Mouse (Mus musculus) ovary, postnatal 36 days (tissue): ENCODE measurements around the gene Cdh4.

Source experiments
- DNase-seq: peaks from one replicate; pipeline ENCODE4 v3.0.0; 2022; ENCODE audit warnings: low spot score, mixed read lengths

Gene Cdh4

DNA sequence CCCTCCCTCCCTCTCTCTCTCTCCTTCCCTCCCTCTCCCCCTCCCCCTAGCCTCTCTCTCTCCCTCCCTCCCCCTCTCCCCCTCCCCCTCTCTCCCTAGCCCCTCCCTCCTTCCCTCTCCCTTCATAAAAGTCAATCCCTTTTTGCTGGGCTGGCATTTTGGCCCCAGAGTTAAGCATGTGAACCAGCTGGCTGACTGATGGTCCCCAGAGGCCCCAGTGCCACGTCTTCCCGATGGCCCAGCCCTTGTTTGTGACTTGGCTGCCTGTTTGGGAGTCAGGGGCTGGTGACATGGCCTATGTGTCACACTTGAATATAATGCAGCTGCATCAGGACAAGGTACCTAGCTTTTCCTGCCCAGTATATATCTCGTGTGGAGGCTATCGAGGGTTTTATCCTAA is 96.3 kb downstream of the Cdh4 start:
- DNase-seq: no peak

DNA sequence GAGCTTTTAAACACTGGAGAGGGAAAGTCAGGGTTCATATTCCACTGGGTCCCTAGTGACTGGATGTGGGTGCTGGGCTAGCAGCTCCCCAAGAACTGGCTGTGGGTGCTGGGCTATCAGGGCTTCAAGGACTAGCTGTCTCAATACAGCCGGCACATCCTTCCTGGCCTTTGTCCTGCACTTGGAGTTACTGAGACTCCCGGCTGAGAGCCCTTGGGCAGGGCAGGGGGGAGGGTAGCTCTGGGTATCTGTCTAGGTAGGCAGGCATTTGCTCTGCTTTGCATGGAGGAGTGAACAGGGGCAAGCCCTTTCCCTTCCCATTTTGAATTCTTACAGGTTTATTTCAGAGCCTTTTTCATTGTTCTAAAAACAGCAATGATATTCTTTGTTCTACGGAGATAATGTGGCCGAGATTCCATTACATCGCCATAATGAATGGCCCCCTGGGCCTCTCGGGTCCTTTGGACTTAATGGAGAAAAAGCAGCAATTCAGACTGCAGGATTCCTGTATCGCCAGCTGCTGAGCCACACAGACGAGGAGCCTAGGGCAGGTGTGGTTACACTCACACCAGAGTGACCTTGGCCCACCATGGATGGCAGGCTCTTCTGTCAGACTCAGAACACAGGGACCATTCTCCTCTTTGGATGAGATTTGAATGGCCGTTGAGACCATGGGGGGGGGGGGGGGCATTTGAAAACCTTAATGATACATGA is 97.5 kb downstream of the Cdh4 start:
- no peak for DNase-seq

GRCm38 (mm10) chr2:179541096-179541495 is 98.9 kb downstream of the Cdh4 start:
- no peak for DNase-seq

DNA sequence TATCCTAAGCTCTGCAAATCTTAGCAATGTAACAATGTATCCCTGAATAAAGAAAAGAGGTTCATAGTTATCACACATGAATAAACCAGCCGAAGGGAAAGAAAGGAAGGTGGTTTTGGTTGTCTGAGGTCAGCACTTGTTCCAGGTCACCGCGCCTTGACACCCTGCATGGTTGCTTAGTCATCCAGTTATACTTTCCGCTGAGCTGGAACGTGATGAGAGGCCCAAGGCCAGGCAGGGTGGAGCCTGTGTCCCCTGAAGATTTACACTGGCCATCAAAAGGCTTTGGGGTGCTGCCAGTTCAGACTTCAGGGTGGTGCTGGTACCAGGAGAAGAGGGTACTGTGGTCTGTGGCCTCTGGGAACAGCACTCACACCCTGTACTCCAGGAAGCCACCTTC is 105.4 kb downstream of the Cdh4 start:
- DNase-seq: no peak

- DNase-seq: no peak
Observed at GRCm38 (mm10) chr2:179555928-179556327, 113.7 kb downstream of the Cdh4 start.

DNA sequence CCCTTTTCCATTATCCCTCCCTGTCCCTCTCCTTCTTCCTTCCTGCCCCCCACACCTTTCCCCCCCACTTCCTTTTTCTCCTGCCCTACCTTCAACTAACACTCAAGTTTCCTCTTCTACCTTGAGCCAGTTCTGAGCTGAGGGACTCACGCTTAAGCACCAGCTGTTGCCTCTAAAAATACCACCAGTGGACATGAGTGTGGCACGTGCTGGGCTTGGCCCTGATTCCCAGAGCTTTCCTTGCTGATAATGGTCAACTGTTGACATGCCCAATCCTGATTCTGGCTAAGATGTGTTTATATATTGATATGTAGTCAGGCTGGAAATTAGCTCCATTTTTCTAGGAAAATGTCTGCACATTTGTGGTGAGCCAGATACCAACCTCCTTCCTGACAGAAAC is 120.1 kb downstream of the Cdh4 start:
- no peak for DNase-seq

- DNase-seq: no peak
Observed at GRCm38 (mm10) chr2:179565611-179566010, 123.4 kb downstream of the Cdh4 start.

GRCm38 (mm10) chr2:179567886-179568285 is 125.7 kb downstream of the Cdh4 start:
- no peak for DNase-seq

DNA sequence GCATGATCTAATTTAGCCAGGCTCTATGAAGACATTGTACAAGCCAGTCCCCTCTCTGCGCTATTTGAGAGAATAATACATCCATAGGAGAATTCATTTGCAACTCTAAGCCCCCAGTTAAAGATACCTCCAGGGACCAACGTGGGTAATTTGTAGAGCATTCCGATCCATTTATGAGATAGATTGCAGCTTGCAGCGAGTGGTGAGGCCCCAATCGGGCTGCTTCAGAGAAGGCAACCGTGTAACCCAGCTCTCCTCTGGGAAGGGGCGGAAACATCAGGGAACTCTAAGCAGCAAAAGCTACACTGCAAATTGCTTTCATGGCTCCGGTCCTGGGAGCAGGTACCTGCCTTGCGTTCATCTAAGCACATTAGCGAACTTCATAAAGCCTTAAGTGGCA is 126.9 kb downstream of the Cdh4 start:
- DNase-seq: no peak

GRCm38 (mm10) chr2:179571175-179571769 is 129.0 kb downstream of the Cdh4 start:
- DNase-seq: no peak

DNA sequence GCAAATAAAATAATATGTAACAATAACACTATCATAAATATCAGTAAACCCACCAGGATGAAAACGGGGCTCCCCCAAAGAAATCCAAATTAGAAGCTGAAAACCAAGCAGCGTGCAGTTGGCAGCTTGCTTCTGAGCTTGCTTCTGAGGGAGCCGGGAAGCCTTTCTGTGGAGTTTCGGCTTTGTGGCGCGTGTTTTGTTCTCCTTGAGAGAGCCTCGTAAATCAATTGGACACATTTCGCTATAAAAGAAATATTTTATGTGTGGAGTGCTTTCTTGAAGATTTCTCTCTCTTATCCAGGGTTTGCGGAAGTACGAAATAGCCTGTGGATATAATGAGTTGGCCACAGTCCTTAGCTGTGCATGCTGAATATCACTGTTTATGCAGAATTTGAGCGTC is 131.1 kb downstream of the Cdh4 start:
- DNase-seq: no peak

DNA sequence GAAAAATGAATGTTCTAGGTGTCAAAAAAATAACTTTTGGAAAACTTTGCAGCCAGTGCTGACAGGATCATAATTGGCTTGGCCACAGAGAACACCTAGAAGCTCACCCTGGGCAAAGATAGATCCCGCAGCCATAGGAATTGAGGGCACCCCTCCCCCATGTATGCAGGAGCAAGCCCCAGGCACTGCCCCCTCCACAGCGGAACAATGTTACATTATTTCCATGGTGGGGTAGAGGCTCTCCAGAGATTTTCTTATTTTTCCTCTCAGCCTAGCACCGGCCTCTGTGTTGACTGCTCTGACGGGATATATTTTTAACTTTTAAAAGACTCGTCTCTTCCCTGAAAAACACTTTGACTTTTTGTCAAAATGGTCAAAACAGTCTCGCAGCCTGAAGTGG is 131.6 kb downstream of the Cdh4 start:
- DNase-seq: no peak

GRCm38 (mm10) chr2:179575585-179575984 is 133.4 kb downstream of the Cdh4 start:
- DNase-seq: no peak

GRCm38 (mm10) chr2:179576221-179576620 is 134.0 kb downstream of the Cdh4 start:
- no peak for DNase-seq

GRCm38 (mm10) chr2:179578329-179578728 is 136.1 kb downstream of the Cdh4 start:
- no peak for DNase-seq

DNA sequence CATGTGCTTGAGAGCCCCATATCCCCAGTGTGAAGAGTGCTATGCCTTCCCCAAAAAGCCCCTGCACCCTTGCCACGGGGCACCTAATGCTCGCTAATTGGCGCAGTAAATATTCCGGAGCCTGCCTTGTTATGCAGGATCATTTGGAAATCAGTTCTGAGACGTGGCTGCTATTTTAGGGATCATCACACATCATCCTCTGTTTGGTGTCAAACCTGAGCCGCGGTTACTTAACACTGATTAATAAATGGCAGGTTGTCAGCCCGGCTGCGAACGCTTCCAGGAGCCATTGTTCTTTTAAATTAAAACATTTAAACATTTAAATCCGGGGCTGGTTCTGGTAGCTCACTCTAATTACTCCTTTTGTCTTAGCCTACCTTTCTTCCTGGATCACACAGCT is 136.6 kb downstream of the Cdh4 start:
- DNase-seq: no peak

GRCm38 (mm10) chr2:179580415-179580814 is 138.2 kb downstream of the Cdh4 start:
- DNase-seq: no peak

DNA sequence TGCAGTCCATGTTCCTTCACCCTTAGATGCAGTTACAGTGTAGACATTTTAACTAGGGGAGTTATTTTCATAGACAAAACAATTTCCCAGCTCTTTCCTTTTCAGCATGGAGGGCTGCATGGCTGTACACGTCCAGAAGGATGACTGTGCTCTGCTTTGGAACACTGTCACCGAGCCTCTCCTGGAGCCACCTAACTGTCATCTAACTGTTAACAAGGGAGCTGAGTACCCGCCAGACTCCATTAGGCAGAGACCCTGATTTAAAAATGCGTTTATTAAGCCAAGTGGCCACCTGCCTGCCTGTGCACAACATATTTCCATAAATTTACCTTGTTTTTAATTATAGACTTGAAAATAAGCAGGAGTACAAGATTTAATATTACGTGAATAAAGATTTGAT is 138.8 kb downstream of the Cdh4 start:
- no peak for DNase-seq

GRCm38 (mm10) chr2:179582966-179583365 is 140.7 kb downstream of the Cdh4 start:
- no peak for DNase-seq

- DNase-seq: no peak
Observed at GRCm38 (mm10) chr2:179584672-179585071, 142.4 kb downstream of the Cdh4 start.

DNA sequence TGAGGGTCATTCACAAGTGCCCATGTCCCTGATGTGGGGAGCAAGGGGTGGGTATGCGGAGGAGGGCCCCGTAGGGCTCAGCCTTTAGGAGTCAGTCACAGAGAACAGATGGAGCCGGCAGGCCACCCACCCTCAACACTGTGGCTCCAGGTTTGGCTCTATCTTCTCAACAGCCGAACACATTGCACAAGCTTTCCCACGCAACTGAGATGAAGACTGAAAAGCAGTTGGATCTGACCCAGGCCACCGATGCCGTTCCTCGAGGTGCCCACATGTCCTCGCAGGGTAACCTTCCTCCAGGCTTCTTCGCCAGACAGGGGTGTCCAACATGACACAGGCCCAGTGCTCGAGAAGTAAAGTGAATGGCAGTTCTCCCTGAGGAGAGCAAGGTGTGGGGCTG is 144.2 kb downstream of the Cdh4 start:
- DNase-seq: no peak

DNA sequence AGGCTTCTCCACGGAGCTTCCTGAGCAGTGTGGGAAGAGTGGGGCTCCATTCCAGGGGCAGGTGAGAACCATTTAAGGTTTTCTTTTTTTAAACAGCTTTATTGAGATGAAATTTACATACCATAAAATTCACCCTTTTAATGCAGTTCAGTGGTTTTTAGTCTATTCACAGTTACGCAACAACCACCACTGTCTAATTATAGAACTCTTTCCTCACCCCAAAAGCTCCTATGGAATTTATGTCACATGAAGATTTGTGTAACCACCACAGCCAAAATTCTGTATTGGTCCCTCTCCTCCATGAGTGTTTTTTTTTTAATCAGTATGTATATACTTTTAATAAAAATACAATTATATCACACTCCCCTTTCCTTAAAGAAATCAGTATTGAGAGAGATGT is 144.8 kb downstream of the Cdh4 start:
- DNase-seq: no peak

- DNase-seq: no peak
Observed at GRCm38 (mm10) chr2:179591661-179592060, 149.4 kb downstream of the Cdh4 start.

DNA sequence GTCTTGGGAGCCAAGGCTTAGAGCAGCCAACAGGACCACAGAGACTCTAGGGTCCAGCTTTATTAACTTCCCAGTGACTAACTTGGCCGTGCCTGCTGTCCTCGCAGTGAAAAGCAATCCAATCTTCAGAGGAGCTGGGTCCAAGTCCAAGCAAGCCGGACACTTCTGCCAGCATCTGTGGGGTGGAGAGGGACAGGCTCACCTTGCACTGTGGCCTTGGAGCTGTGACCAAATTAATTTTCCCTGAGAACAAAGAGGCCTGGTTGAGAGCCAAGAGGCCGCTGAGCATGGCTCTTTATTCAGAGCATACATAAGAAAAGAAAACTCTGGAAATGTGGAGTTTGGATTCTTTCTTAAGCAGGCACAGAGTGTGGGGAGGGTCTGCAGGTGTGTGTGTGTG is 152.8 kb downstream of the Cdh4 start:
- no peak for DNase-seq
